Comparison of ENCODE assay signal across 8 mouse cellular contexts in genomic region chr2:76128105-76129057, GRCm38 (mm10).
A peak's percentile ranks its signal among the peaks of the same experiment; 100 is the strongest.
DNase-seq lines count a peak whose midpoint lies in the region; ATAC-seq and TF ChIP-seq lines count a peak whose summit lies in the region.

No protein-coding gene starts in this region.

- H3K27ac ChIP-seq in forebrain, embryonic 13.5 days = no peak overlapping the region
- no peak overlapping the region for H3K27ac ChIP-seq in forebrain, embryonic 16.5 days (ENCODE audit: low read length)
- no peak overlapping the region for H3K27ac ChIP-seq in limb, embryonic 14.5 days (replicated peaks; ENCODE audit: low read depth, low read length)

- no peak for DNase-seq in lung, adult 2 months
- no peak for DNase-seq in lung, postnatal 36 days
- DNase-seq in brain, adult 2 months (ENCODE audit: low read depth, low spot score) = peak; percentile 54
- DNase-seq in limb, embryonic 14.5 days (ENCODE audit: low spot score) = peak; percentile 50
- DNase-seq in thymus, postnatal 25 days = peak; percentile 31
- no peak for DNase-seq in cerebellum, adult 11-12 months

- peak; percentile 22; the same call in 1 of the 2 replicates for TF ChIP-seq CTCF in lung, adult 2 months (IDR thresholded peaks at IDR 0.05; ENCODE audit: insufficient read depth, low read length)

- no peaks in the 10 kb centered on the region for H3K9me3 ChIP-seq in forebrain, embryonic 13.5 days (replicated peaks)
- no peaks in the 10 kb centered on the region for H3K9me3 ChIP-seq in forebrain, embryonic 16.5 days (ENCODE audit: control insufficient read depth, low read length)
- no peaks in the 10 kb centered on the region for H3K9me3 ChIP-seq in limb, embryonic 14.5 days (ENCODE audit: control insufficient read depth, low read length)

- H3K27me3 ChIP-seq in forebrain, embryonic 13.5 days = no peaks in the 10 kb centered on the region
- no peaks in the 10 kb centered on the region for H3K27me3 ChIP-seq in forebrain, embryonic 16.5 days (replicated peaks; ENCODE audit: control insufficient read depth, insufficient read depth, low read length)
- H3K27me3 ChIP-seq in limb, embryonic 14.5 days (ENCODE audit: control insufficient read depth, insufficient read depth, low read length) = no peaks in the 10 kb centered on the region

- no peak overlapping the region for H3K4me3 ChIP-seq in forebrain, embryonic 13.5 days
- no peak overlapping the region for H3K4me3 ChIP-seq in forebrain, embryonic 16.5 days (replicated peaks; ENCODE audit: low read length)
- H3K4me3 ChIP-seq in lung, adult 2 months (replicated peaks; ENCODE audit: extremely low read depth, low read depth, low read length) = no peak overlapping the region
- no peak overlapping the region for H3K4me3 ChIP-seq in limb, embryonic 14.5 days (replicated peaks; ENCODE audit: low read length)

- TF ChIP-seq POLR2A in lung, adult 2 months (IDR thresholded peaks at IDR 0.05; ENCODE audit: borderline replicate concordance, extremely low read depth, low read depth, low read length) = no peak
- no peak for TF ChIP-seq POLR2A in limb, embryonic 14.5 days (IDR thresholded peaks at IDR 0.05; ENCODE audit: borderline replicate concordance, extremely low read depth, insufficient read depth, insufficient read length)

- H3K4me2 ChIP-seq in forebrain, embryonic 13.5 days = no peak overlapping the region
- H3K4me2 ChIP-seq in forebrain, embryonic 16.5 days (ENCODE audit: low read length) = no peak overlapping the region
- no peak overlapping the region for H3K4me2 ChIP-seq in limb, embryonic 14.5 days (replicated peaks; ENCODE audit: low read depth, low read length, severe bottlenecking)

- WGBS in forebrain, embryonic 13.5 days = 67% methylated on average over 9 of the region's 9 CpGs
- 68% methylated on average over 9 of the region's 9 CpGs for WGBS in forebrain, embryonic 16.5 days
- 19% methylated on average over 9 of the region's 9 CpGs for WGBS in lung, adult 2 months
- 57% methylated on average over 9 of the region's 9 CpGs for WGBS in limb, embryonic 14.5 days

- H3K9ac ChIP-seq in forebrain, embryonic 13.5 days = no peak overlapping the region
- no peak overlapping the region for H3K9ac ChIP-seq in forebrain, embryonic 16.5 days (replicated peaks; ENCODE audit: low read depth, low read length)
- H3K9ac ChIP-seq in limb, embryonic 14.5 days (ENCODE audit: low read depth, low read length, severe bottlenecking) = no peak overlapping the region

- ATAC-seq in forebrain, embryonic 13.5 days = peak; percentile 24; the same call in 1 of the 2 replicates
- no peak for ATAC-seq in forebrain, embryonic 16.5 days
- ATAC-seq in limb, embryonic 14.5 days (ENCODE audit: low FRiP score, low read depth) = no peak

- peaks cover 10% of the 10 kb centered on the region for H3K4me1 ChIP-seq in forebrain, embryonic 13.5 days
- H3K4me1 ChIP-seq in forebrain, embryonic 16.5 days (replicated peaks; ENCODE audit: control insufficient read depth, insufficient read depth, low read length) = no peaks in the 10 kb centered on the region
- peaks cover 3% of the 10 kb centered on the region for H3K4me1 ChIP-seq in lung, adult 2 months (ENCODE audit: control insufficient read depth, insufficient read depth, low read length)
- no peaks in the 10 kb centered on the region; the same call in 1 of the 2 replicates for H3K4me1 ChIP-seq in limb, embryonic 14.5 days (ENCODE audit: control insufficient read depth, insufficient read depth, low read length)

- H3K36me3 ChIP-seq in forebrain, embryonic 13.5 days (ENCODE audit: poor library complexity, severe bottlenecking) = no peaks in the 10 kb centered on the region
- H3K36me3 ChIP-seq in forebrain, embryonic 16.5 days (ENCODE audit: control insufficient read depth, insufficient read depth) = no peaks in the 10 kb centered on the region
- H3K36me3 ChIP-seq in limb, embryonic 14.5 days (ENCODE audit: control insufficient read depth, insufficient read depth, low read length) = no peaks in the 10 kb centered on the region

Comparison
In these comparisons a context has a peak if more than half of its experiments do, and no peak if none do; other contexts are left out.
1. DNase-seq: peak in brain, adult 2 months (single experiment), limb, embryonic 14.5 days (single experiment) and thymus, postnatal 25 days (single experiment); none in lung, adult 2 months (single experiment), lung, postnatal 36 days (single experiment) and cerebellum, adult 11-12 months (single experiment).